Mouse (Mus musculus) neural tube, embryonic 13.5 days (tissue): ENCODE measurements around the gene Poll. TPM values are rescaled to one million over a fixed set of nuclear protein-coding genes. Genes with fewer than 3 reads are reported as not detected.

ENCODE experiments used
- ATAC-seq: fragments of 200-750 bp; cut with Nextera tagmentation; 2 replicates; pipeline ENCODE4 v1.8.0; 2017; ENCODE audit warnings: low read depth, mild to moderate bottlenecking, moderate TSS enrichment, moderate library complexity
- H3K27ac ChIP-seq: fragments of 300-500 bp; sonication (generic); replicated peaks from 2 replicates; pipeline ENCODE4 v1.5.1; 2015; ENCODE audit warnings: moderate library complexity, mild to moderate bottlenecking, inconsistent platforms
- H3K27me3 ChIP-seq: fragments of 300-500 bp; sonication (generic); 2 replicates; pipeline ENCODE4 v1.6.1; 2015; ENCODE audit warnings: mild to moderate bottlenecking, inconsistent platforms
- H3K36me3 ChIP-seq: fragments of 300-500 bp; sonication (generic); 2 replicates; pipeline ENCODE4 v1.6.1; 2015; ENCODE audit warnings: mild to moderate bottlenecking, inconsistent platforms
- H3K4me1 ChIP-seq: fragments of 300-500 bp; sonication (generic); replicated peaks from 2 replicates; pipeline ENCODE4 v1.6.1; 2015; ENCODE audit warnings: inconsistent platforms
- H3K4me2 ChIP-seq: fragments of 300-500 bp; sonication (generic); 2 replicates; pipeline ENCODE4 v1.6.1; 2015; ENCODE audit warnings: inconsistent platforms, mild to moderate bottlenecking, moderate library complexity
- H3K4me3 ChIP-seq: fragments of 300-500 bp; sonication (generic); 2 replicates; pipeline ENCODE4 v1.5.1; 2015; ENCODE audit warnings: mild to moderate bottlenecking, inconsistent platforms
- H3K9ac ChIP-seq: fragments of 300-500 bp; sonication (generic); 2 replicates; pipeline ENCODE4 v1.6.1; 2015; ENCODE audit warnings: moderate library complexity, mild to moderate bottlenecking, inconsistent platforms
- H3K9me3 ChIP-seq: fragments of 300-500 bp; sonication (generic); 2 replicates; pipeline ENCODE4 v1.6.1; 2016; ENCODE audit warnings: inconsistent platforms
- WGBS: fragments of 180-500 bp; shearing (Covaris S2); methylation state at CpG from one replicate; pipeline ENCODE4 v1.1.7; 2015; 5-methylcytosine and 5-hydroxymethylcytosine counted together
- polyA plus RNA-seq: library from polyadenylated mRNA; unstranded; fragments of >200 nt; fragmentation: Nextera tagmentation; extraction: Ambion mirVana; gene quantifications from 2 replicates; pipeline ENCODE4 v1.2.1, GENCODE M21; 2015

Gene Poll
- polyA plus RNA-seq, 1 experiment from 2014 or later: 14.2 TPM

GRCm38 (mm10) chr19:45544925-45545321, 15.4 kb downstream of the Poll start:
- Histone ChIP-seq H3K4me1 (peaks cover 78% of the 10 kb centered on the region), H3K4me2 (peak overlapping the region; percentile 79), H3K27ac (no peak overlapping the region; the same call in 1 of the 2 replicates), H3K9ac (peak overlapping the region; percentile 68), H3K36me3 (no peaks in the 10 kb centered on the region), H3K9me3 (no peaks in the 10 kb centered on the region), H3K27me3 (peaks cover 54% of the 10 kb centered on the region), H3K4me3 (peak overlapping the region; percentile 39)
- ATAC-seq: peak; percentile 40
- under 1% methylated on average over 30 of the region's 30 CpGs for WGBS

- peak overlapping the region; percentile 79 for H3K4me2 ChIP-seq
- H3K9ac ChIP-seq: peak overlapping the region; percentile 68
- H3K4me3 ChIP-seq: peak overlapping the region; percentile 39
- H3K27ac ChIP-seq: no peak overlapping the region; the same call in 1 of the 2 replicates
- H3K9me3 ChIP-seq: no peaks in the 10 kb centered on the region
- ATAC-seq: no peak
- H3K27me3 ChIP-seq: peaks cover 48% of the 10 kb centered on the region
- under 1% methylated on average over 14 of the region's 26 CpGs for WGBS
- peaks cover 78% of the 10 kb centered on the region for H3K4me1 ChIP-seq
- H3K36me3 ChIP-seq: no peaks in the 10 kb centered on the region
Observed at GRCm38 (mm10) chr19:45544152-45544924, 16.0 kb downstream of the Poll start.

- peak overlapping the region; percentile 91 for H3K27ac ChIP-seq
- H3K4me2 ChIP-seq: peak overlapping the region; percentile 60
- peak overlapping the region; percentile 32; the same call in 1 of the 2 replicates for H3K4me3 ChIP-seq
- H3K9me3 ChIP-seq: no peaks in the 10 kb centered on the region
- ATAC-seq: no peak
- H3K36me3 ChIP-seq: no peaks in the 10 kb centered on the region
- H3K27me3 ChIP-seq: peaks cover 41% of the 10 kb centered on the region
- WGBS: 12% methylated on average over 3 of the region's 3 CpGs
- peak overlapping the region; percentile 66 for H3K9ac ChIP-seq
- H3K4me1 ChIP-seq: peaks cover 73% of the 10 kb centered on the region
Observed at GRCm38 (mm10) chr19:45542061-45542460, 18.3 kb downstream of the Poll start.

- peaks cover 35% of the 10 kb centered on the region for H3K27me3 ChIP-seq
- H3K4me3 ChIP-seq: peak overlapping the region; percentile 32
- no peaks in the 10 kb centered on the region for H3K36me3 ChIP-seq
- no peaks in the 10 kb centered on the region for H3K9me3 ChIP-seq
- H3K4me2 ChIP-seq: peak overlapping the region; percentile 60
- H3K27ac ChIP-seq: peak overlapping the region; percentile 91
- H3K4me1 ChIP-seq: peaks cover 72% of the 10 kb centered on the region
- peak; percentile 47 for ATAC-seq
- peak overlapping the region; percentile 66 for H3K9ac ChIP-seq
- WGBS: under 1% methylated on average over 49 of the region's 58 CpGs
Observed at GRCm38 (mm10) chr19:45541409-45542041, 18.8 kb downstream of the Poll start.

GRCm38 (mm10) chr19:45540657-45541408, 19.5 kb downstream of the Poll start:
- peak overlapping the region; percentile 66 for H3K9ac ChIP-seq
- peak overlapping the region; percentile 32 for H3K4me3 ChIP-seq
- H3K4me2 ChIP-seq: peak overlapping the region; percentile 60
- 20% methylated on average over 8 of the region's 8 CpGs for WGBS
- H3K36me3 ChIP-seq: no peaks in the 10 kb centered on the region
- peaks cover 28% of the 10 kb centered on the region for H3K27me3 ChIP-seq
- H3K4me1 ChIP-seq: peaks cover 79% of the 10 kb centered on the region
- H3K9me3 ChIP-seq: no peaks in the 10 kb centered on the region
- peak; percentile 23; the same call in 1 of the 2 replicates for ATAC-seq
- peak overlapping the region; percentile 91 for H3K27ac ChIP-seq

GRCm38 (mm10) chr19:45537505-45537904, 22.8 kb downstream of the Poll start:
- Histone ChIP-seq H3K4me1 (peaks cover 74% of the 10 kb centered on the region), H3K4me3 (no peak overlapping the region), H3K9me3 (no peaks in the 10 kb centered on the region), H3K27me3 (peaks cover 9% of the 10 kb centered on the region), H3K36me3 (no peaks in the 10 kb centered on the region), H3K27ac (no peak overlapping the region), H3K4me2 (no peak overlapping the region), H3K9ac (no peak overlapping the region)
- no peak for ATAC-seq
- 62% methylated on average over 1 of the region's 1 CpGs for WGBS

GRCm38 (mm10) chr19:45535929-45536328, 24.4 kb downstream of the Poll start:
- H3K27ac ChIP-seq: peak overlapping the region; percentile 78
- WGBS: 29% methylated on average over 6 of the region's 6 CpGs
- peak; percentile 48 for ATAC-seq

GRCm38 (mm10) chr19:45535214-45535735, 25.1 kb downstream of the Poll start:
- H3K9me3 ChIP-seq: no peaks in the 10 kb centered on the region
- H3K27me3 ChIP-seq: no peaks in the 10 kb centered on the region; the same call in 1 of the 2 replicates
- no peak overlapping the region for H3K4me2 ChIP-seq
- WGBS: 38% methylated on average over 8 of the region's 8 CpGs
- H3K4me1 ChIP-seq: peaks cover 53% of the 10 kb centered on the region
- no peak overlapping the region for H3K4me3 ChIP-seq
- H3K36me3 ChIP-seq: peaks cover 10% of the 10 kb centered on the region
- ATAC-seq: peak; percentile 16; the same call in 1 of the 2 replicates
- H3K27ac ChIP-seq: peak overlapping the region; percentile 78
- H3K9ac ChIP-seq: no peak overlapping the region

More at GRCm38 (mm10) chr19:45535929-45536328, 24.4 kb downstream of the Poll start:
- H3K4me1 ChIP-seq: peaks cover 59% of the 10 kb centered on the region
- no peak overlapping the region for H3K4me2 ChIP-seq
- no peak overlapping the region for H3K4me3 ChIP-seq
- no peaks in the 10 kb centered on the region for H3K9me3 ChIP-seq
- no peaks in the 10 kb centered on the region; the same call in 1 of the 2 replicates for H3K27me3 ChIP-seq
- H3K36me3 ChIP-seq: peaks cover 4% of the 10 kb centered on the region; the same call in 1 of the 2 replicates
- no peak overlapping the region for H3K9ac ChIP-seq

- Histone ChIP-seq H3K27me3 (no peaks in the 10 kb centered on the region; the same call in 1 of the 2 replicates), H3K36me3 (peaks cover 27% of the 10 kb centered on the region), H3K4me3 (no peak overlapping the region), H3K4me1 (peaks cover 48% of the 10 kb centered on the region), H3K9ac (no peak overlapping the region), H3K27ac (no peak overlapping the region), H3K9me3 (no peaks in the 10 kb centered on the region), H3K4me2 (no peak overlapping the region)
- no peak for ATAC-seq
- WGBS: 62% methylated on average over 7 of the region's 7 CpGs
Observed at GRCm38 (mm10) chr19:45533617-45534016, 26.7 kb downstream of the Poll start.

GRCm38 (mm10) chr19:45531554-45531953, 28.8 kb downstream of the Poll start:
- 68% methylated on average over 6 of the region's 6 CpGs for WGBS
- H3K9ac ChIP-seq: no peak overlapping the region
- H3K4me1 ChIP-seq: peaks cover 46% of the 10 kb centered on the region
- no peaks in the 10 kb centered on the region for H3K27me3 ChIP-seq
- no peak overlapping the region for H3K4me2 ChIP-seq
- no peak for ATAC-seq
- no peak overlapping the region for H3K4me3 ChIP-seq
- no peaks in the 10 kb centered on the region for H3K9me3 ChIP-seq
- H3K27ac ChIP-seq: no peak overlapping the region
- H3K36me3 ChIP-seq: peaks cover 47% of the 10 kb centered on the region

- peaks cover 34% of the 10 kb centered on the region for H3K4me1 ChIP-seq
- H3K27me3 ChIP-seq: no peaks in the 10 kb centered on the region
- H3K4me2 ChIP-seq: no peak overlapping the region
- no peak overlapping the region for H3K9ac ChIP-seq
- 89% methylated on average over 15 of the region's 15 CpGs for WGBS
- no peak for ATAC-seq
- peaks cover 50% of the 10 kb centered on the region for H3K36me3 ChIP-seq
- H3K9me3 ChIP-seq: no peaks in the 10 kb centered on the region
- no peak overlapping the region for H3K4me3 ChIP-seq
- peak overlapping the region; percentile 68 for H3K27ac ChIP-seq
Observed at GRCm38 (mm10) chr19:45530200-45530995, 29.9 kb downstream of the Poll start.
